Mouse (Mus musculus) cerebellum, postnatal 25 days (tissue): Measurements from ENCODE around the gene Foxn1.

Source experiments
- DNase-seq, 2 experiments: peaks; one replicate each; pipeline ENCODE4 v3.0.0; 2021; ENCODE audit warnings: mixed read lengths in 2 of 2

The Foxn1 gene

DNA sequence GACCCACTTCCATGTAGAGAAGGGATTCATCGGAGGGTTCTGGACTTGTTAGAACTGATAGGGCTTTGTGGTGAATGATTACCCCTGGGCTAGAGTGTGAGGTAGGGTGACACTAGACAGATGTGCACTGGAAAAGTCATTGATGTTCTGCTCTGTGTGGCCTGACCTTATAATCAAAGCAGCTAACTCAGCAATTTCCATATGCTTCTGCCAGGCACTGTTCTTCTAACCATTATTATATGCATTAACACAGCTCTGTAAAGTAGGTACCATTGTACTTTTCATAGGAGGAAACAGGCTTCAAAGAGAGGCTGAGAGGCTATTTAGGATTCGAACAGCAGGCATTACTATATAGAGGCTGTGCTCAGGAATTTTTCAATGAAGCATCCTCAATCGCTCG lies 59.1 kb downstream of the Foxn1 start:
- no peak for DNase-seq

DNA sequence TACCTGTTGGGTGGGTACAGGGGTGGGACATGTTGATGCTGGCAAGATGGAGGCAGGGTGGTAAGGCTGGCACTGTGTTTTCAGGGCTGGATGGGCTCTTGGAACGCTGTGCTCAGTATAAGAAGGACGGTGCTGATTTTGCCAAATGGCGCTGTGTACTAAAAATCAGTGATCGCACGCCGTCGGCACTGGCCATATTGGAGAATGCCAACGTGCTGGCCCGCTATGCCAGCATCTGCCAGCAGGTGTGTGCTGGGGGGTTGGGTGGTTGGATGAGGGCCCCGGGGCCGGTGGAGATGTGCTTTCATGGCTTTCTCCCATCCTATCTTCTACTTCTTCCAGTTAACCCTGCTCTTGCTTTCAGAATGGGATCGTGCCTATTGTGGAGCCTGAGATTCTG lies 61.4 kb downstream of the Foxn1 start:
- DNase-seq, result peak in 1 of 2 experiments; percentile 47

DNA sequence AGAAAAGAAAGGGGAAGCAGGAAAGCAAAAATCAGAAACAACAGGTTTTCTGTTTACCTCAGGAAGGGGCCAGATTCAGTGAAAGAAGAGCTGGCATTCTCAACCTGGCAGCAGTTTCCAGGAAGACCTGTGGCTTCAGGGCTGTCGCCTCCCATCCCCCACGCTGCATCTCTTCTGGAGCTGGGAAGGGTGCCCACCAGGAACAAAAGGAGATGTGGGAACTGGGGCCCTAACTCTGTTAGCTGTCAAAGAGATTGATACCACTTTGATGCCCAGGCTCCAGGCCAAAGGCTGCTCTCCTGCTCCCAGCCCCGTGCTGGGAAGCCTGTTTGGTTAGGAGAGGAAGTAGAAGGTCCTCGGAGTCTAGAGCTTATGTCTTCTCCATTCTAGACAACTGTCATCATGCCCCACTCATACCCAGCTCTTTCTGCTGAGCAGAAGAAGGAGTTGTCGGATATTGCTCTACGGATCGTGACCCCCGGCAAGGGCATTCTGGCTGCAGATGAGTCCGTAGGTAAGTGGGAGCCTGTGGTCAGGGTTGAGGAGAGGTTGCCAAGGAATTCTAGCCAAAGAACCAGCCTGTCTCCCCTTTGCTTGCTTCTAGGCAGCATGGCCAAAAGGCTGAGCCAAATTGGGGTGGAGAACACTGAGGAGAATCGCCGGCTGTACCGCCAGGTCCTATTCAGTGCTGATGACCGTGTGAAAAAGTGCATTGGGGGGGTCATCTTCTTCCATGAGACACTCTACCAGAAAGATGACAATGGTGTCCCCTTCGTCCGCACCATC lies 62.2 kb downstream of the Foxn1 start:
- peak; percentile 39 to 69 for DNase-seq

DNA sequence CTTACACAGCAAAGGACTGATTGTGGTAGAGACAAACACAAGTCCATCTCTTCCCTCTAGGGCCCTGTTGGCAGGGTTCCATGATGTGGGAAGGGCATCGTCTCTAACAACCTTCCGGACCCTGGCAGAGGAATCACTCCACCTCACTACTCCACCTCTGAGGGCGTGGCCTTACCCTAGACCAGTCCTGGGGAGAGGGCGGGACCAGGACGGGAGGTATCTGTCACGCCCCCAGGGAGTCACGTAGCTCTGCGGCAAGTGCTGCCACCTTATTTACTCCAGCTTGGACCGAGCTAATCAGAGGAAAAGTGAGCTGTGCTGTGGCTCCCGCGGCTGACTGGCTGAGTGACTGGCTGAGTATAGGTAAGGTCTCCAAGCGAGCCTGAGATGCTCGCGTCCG lies 63.5 kb downstream of the Foxn1 start, which contains the start of gene Aldoc:
TSS of gene Aldoc (plus strand) at position 109 of the 400 bp plus-strand sequence.
- DNase-seq, result peak; percentile 83 to 91

DNA sequence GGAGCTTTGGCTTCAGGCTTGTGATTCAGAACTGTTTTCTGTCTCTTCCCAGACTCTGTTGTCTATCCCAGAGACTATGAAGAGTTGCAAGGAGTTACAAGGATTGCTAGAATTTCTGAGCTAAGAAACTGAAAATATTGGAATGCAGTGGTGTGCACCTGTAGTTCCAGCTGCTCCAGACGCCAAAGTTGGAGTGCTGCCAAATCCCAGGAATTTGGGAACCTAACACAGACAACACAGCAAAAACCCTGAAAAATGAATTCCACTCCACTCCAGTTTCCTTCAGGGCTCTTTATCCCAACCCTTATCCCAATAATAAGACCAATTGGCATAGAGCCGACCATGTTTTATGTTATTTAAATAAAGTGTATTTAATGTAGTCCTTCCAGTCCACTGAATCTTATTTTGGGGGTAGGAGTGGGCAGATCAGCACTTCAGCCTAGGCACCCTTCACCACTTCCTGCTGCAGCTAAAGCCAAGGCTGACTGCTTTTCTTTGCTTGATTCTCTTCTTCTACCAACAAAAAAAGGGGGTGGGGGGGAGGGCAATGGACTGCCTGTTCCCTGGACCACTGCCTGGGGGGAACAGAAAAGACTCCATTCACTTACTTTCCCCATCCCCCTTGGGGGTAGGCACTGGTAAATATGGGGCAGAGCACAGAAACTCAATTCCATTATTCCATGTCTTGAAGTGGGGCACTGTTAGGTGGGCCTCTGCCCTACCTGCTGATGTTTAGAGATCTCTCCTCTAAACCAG lies 64.1 kb downstream of the Foxn1 start:
- DNase-seq, result peak in 1 of 2 experiments; percentile 17

DNA sequence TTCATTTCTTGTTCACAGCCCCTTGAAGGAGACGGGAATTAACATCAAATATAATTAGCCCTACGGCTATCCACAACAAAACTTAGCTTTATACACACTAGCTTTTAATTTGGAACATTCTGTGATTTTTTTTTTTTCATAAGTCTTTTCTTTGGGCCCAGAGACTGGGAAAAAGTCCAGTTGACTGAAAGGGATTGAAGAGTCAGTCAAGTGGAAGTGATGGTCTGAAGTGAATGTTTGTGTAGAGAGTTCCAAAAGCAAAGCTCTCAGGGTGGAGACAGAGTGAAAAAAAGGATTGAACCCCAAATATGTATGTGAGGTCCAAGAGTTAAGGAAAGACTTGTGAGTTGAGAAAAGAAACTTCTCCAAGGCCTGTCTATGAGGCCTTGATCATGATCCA lies 67.9 kb downstream of the Foxn1 start:
- DNase-seq, result no peak

DNA sequence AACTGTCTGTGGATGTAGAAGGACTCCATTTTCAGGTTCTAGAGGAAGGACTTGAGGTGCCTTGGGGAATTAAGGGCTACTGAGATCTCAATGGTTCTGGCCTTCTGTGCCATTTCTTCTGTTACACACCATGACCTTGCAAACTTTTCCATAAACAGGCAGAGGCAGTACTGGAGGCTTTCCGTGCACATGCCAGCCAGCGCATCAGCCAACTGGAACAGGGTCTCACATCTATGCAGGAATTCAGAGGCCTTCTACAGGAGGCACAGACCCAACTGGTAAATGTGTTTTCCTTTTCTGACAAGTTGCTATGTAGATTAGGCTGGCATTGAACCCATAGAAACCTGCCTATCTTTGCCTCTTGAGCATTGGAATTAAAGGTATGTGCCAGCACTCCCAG lies 72.7 kb downstream of the Foxn1 start:
- no peak for DNase-seq

DNA sequence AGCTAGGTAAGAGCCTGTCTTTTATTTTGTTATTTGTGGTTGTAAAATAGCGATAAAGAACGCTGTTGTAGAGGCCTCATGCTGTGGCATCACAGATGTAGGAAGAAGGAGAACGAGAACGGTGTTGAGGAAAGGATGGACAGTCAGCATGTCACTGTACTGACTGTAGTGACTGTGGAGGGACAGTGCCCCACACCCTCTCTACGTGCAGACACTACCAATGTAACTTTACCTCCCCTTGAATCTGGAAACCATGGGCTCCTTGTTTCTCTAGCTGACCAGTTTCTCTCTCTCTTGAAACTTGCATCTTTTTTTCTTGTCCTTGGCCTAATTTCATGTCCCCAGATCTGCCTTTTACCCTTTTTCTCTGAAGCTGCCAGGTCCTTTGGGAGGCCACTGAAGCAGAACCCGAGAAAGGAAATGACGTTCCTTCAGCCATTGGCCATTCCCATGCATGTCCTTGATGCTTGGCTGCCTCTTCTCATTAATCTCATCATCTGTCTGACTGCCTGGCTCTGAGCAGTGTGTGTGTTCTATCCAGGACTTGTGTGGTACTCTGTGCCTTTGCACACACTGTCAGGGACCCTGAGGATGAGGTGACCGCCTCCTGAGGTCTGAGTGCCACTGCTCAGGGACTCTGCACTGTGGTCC lies 75.4 kb downstream of the Foxn1 start:
- DNase-seq, result no peak
